Mouse (Mus musculus): Measurements from ENCODE around the gene 4430402I18Rik.

DNA sequence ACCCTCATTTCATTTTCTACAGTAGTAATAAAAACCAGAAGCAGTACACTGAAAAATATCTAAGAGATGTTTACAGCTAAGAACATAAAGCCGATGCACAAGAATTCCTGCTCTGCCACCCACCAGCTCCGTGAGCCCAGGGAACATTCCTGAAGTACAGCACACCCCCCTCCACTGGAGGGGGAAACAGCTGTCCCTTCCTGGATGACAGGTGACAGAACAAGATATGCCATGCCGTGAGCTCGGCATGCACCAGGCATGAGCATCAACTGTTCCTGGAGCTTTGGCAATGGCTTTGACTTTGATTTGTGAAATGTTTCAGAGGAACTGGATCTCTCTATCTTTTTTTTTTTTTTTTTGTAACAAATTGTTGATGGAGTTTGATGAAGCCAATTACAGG is 20.8 kb downstream of the 4430402I18Rik start:
- no peak for TF ChIP-seq CTCF (IDR thresholded peaks at IDR 0.05)
- TF ChIP-seq EP300 (IDR thresholded peaks at IDR 0.05): no peak
